Mouse (Mus musculus) layer of hippocampus, adult 6 months (tissue): ENCODE data around the gene Dmrt2. TPM values are rescaled to one million over a fixed set of nuclear protein-coding genes. Genes with fewer than 3 reads are reported as not detected.

Experiments
- long read RNA-seq, 2 experiments: library from polyadenylated mRNA; unstranded; transcript quantifications; one replicate each; pipeline ENCODE4 v2.0.0; 2019 to 2020
- polyA plus RNA-seq: library from polyadenylated mRNA; unstranded; fragments of <200 nt; fragmentation: Nextera tagmentation; gene quantifications from 2 replicates; pipeline ENCODE4 v1.2.3, GENCODE M21; 2021

Gene Dmrt2
- 0.29 and 0.63 TPM in 2 replicates for polyA plus RNA-seq
- long read RNA-seq, experiment 1, partial matches to known transcripts, result 1 of 4 reads
- long read RNA-seq, experiment 1, other reads (novel, unspliced or antisense), result 3 of 4 reads
- long read RNA-seq, experiment 2, partial matches to known transcripts, result 0 of 7 reads
- long read RNA-seq, experiment 2, other reads (novel, unspliced or antisense), result 7 of 7 reads

GRCm38 (mm10) chr19:25672101-25672950 lies at the start of gene Dmrt2:
TSS of gene Dmrt2 (plus strand) at chr19:25672411.

Other genes starting within 250 kb of the Dmrt2 start
- not detected in 2 replicates for gene Dmrt1, start 166.8 kb upstream of the Dmrt2 start, polyA plus RNA-seq
- 0.52 and 0.90 TPM in 2 replicates for gene Dmrt3, start 62.1 kb upstream of the Dmrt2 start, polyA plus RNA-seq